Mouse (Mus musculus) kidney, postnatal 0 days (tissue): ENCODE measurements at regions not wholly inside any gene's neighbourhood (a gene's known extent, or its start where the extent isn't known, plus 50 kb on each side); places are given as distances from the start of the nearest gene placed in this dataset.

Source experiments
- ATAC-seq: fragments of 200-750 bp; cut with Nextera tagmentation; replicated peaks from 2 replicates; pipeline ENCODE4 v1.8.0; 2017; ENCODE audit warnings: low read depth, moderate number of reproducible peaks, moderate TSS enrichment, moderate library complexity; ENCODE audit not compliant: low FRiP score
- DNase-seq: peaks from one replicate; pipeline ENCODE4 v3.0.0-alpha.2; 2016; ENCODE audit warnings: low spot score
- H3K27ac ChIP-seq: fragments of 300-500 bp; sonication (generic); 2 replicates; pipeline ENCODE4 v1.5.1; 2014; ENCODE audit warnings: mild to moderate bottlenecking
- H3K27me3 ChIP-seq: fragments of 300-500 bp; sonication (generic); 2 replicates; pipeline ENCODE4 v1.6.1; 2014; ENCODE audit warnings: low read length, mixed read lengths; ENCODE audit not compliant: insufficient read depth
- H3K36me3 ChIP-seq: fragments of 300-500 bp; sonication (generic); 2 replicates; pipeline ENCODE4 v1.6.1; 2014; ENCODE audit warnings: low read length, mixed read lengths; ENCODE audit not compliant: insufficient read depth
- H3K4me1 ChIP-seq: fragments of 300-500 bp; sonication (generic); replicated peaks from 2 replicates; pipeline ENCODE4 v1.6.1; 2014; ENCODE audit warnings: antibody characterized with exemption, low read length, mixed read lengths; ENCODE audit not compliant: insufficient read depth
- H3K4me2 ChIP-seq: fragments of 300-500 bp; sonication (generic); 2 replicates; pipeline ENCODE4 v1.6.1; 2014; ENCODE audit warnings: mild to moderate bottlenecking, low read length, moderate library complexity, mixed read lengths
- H3K4me3 ChIP-seq: fragments of 300-500 bp; sonication (generic); replicated peaks from 2 replicates; pipeline ENCODE4 v1.5.1; 2014; ENCODE audit warnings: low read depth, low read length
- H3K9ac ChIP-seq: fragments of 300-500 bp; sonication (generic); 2 replicates; pipeline ENCODE4 v1.6.1; 2014; ENCODE audit warnings: low read depth, low read length
- H3K9me3 ChIP-seq: fragments of 300-500 bp; sonication (generic); replicated peaks from 2 replicates; pipeline ENCODE4 v1.6.1; 2016; ENCODE audit warnings: low read length, inconsistent platforms, mixed read lengths
- CTCF ChIP-seq: IDR thresholded peaks from 2 replicates; pipeline ENCODE4 v1.5.1; 2016; ENCODE audit warnings: antibody characterized with exemption, low read depth, mild to moderate bottlenecking, moderate library complexity
- WGBS: fragments of 180-500 bp; shearing (Covaris S2); extraction: QIAGEN DNeasy Blood & Tissue Kit; methylation state at CpG from one replicate; pipeline ENCODE4 v1.1.7; 2014; 5-methylcytosine and 5-hydroxymethylcytosine counted together

- DNase-seq (no peak), ATAC-seq (no peak)
- Histone ChIP-seq H3K9ac (no peak overlapping the region), H3K4me1 (peaks cover 9% of the 10 kb centered on the region), H3K9me3 (no peaks in the 10 kb centered on the region), H3K27me3 (no peaks in the 10 kb centered on the region), H3K27ac (no peak overlapping the region), H3K4me3 (no peak overlapping the region), H3K4me2 (no peak overlapping the region), H3K36me3 (no peaks in the 10 kb centered on the region)
- 74% methylated on average over 4 of the region's 4 CpGs for WGBS
- no peak for TF ChIP-seq CTCF
Observed at GRCm38 (mm10) chr9:67153333-67153732, 104.1 kb upstream of the Tpm1 start.

DNA sequence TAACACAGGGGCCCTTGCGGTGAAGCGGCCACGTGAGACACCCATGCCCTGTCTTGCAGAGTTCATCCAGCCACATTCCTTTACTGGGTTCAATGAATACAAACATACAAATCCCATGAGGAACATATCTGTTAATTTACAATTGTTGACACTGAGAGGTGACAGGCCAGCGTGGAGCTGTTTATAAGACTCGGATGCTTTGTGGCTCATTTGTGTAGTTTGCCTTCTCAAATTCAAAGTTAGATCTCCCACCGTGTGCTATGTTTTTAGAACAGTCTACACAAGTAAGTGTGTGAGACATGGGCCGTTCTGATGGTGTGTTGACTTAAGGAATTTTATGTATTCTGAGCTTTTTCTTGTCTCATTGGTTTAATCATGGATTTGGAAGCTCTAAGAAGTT is 98.5 kb upstream of the Tpm1 start:
- Histone ChIP-seq H3K4me3 (no peak overlapping the region), H3K4me1 (peaks cover 5% of the 10 kb centered on the region), H3K27ac (no peak overlapping the region), H3K4me2 (no peak overlapping the region), H3K27me3 (no peaks in the 10 kb centered on the region), H3K9me3 (no peaks in the 10 kb centered on the region), H3K36me3 (no peaks in the 10 kb centered on the region), H3K9ac (no peak overlapping the region)
- DNase-seq (peak; percentile 67), ATAC-seq (no peak)
- no peak for TF ChIP-seq CTCF
- 40% methylated on average over 7 of the region's 7 CpGs for whole genome bisulfite sequencing

GRCm38 (mm10) chr9:67145392-67145791 is 96.2 kb upstream of the Tpm1 start:
- Histone ChIP-seq H3K4me2 (no peak overlapping the region), H3K4me3 (no peak overlapping the region), H3K27me3 (no peaks in the 10 kb centered on the region), H3K4me1 (no peaks in the 10 kb centered on the region), H3K36me3 (no peaks in the 10 kb centered on the region), H3K27ac (no peak overlapping the region), H3K9me3 (no peaks in the 10 kb centered on the region), H3K9ac (no peak overlapping the region)
- 96% methylated on average over 6 of the region's 6 CpGs for WGBS
- ATAC-seq: no peak
- no peak for TF ChIP-seq CTCF
- DNase-seq: no peak

GRCm38 (mm10) chr9:67144511-67144910 is 95.3 kb upstream of the Tpm1 start:
- Histone ChIP-seq H3K4me3 (no peak overlapping the region), H3K9ac (no peak overlapping the region), H3K9me3 (no peaks in the 10 kb centered on the region), H3K4me2 (no peak overlapping the region), H3K4me1 (no peaks in the 10 kb centered on the region), H3K27me3 (no peaks in the 10 kb centered on the region), H3K36me3 (no peaks in the 10 kb centered on the region), H3K27ac (no peak overlapping the region)
- no peak for ATAC-seq
- no peak for DNase-seq
- no peak for TF ChIP-seq CTCF

GRCm38 (mm10) chr9:67140319-67140887 is 91.2 kb upstream of the Tpm1 start:
- no peak overlapping the region for H3K9ac ChIP-seq
- TF ChIP-seq CTCF: no peak
- no peak for ATAC-seq
- no peaks in the 10 kb centered on the region for H3K27me3 ChIP-seq
- H3K36me3 ChIP-seq: no peaks in the 10 kb centered on the region
- H3K27ac ChIP-seq: no peak overlapping the region
- H3K4me3 ChIP-seq: no peak overlapping the region
- 64% methylated on average over 7 of the region's 7 CpGs for WGBS
- H3K4me2 ChIP-seq: no peak overlapping the region
- peaks cover 13% of the 10 kb centered on the region for H3K4me1 ChIP-seq
- H3K9me3 ChIP-seq: no peaks in the 10 kb centered on the region
- peak; percentile 20 for DNase-seq

DNA sequence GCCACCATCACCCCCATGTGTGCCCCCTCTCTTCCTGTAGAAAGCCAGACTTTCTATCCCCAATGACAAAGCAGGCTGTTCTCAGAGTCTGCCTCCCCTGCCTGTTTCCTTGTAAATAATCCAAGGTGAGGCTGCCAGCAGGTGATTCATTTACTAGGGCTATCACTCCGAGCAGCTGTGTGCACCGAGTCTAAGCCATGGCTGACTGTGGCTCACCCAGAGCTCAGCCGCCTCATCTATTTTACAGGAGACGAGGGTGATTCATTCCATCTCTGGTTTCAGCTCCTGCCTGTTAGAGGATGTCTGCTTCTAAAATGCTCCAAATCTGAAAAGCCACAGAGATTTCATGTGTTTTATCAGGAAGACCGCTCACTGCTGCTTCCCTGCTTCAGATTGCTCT is 88.5 kb upstream of the Tpm1 start:
- Histone ChIP-seq H3K9ac (no peak overlapping the region), H3K9me3 (no peaks in the 10 kb centered on the region), H3K4me3 (no peak overlapping the region), H3K36me3 (no peaks in the 10 kb centered on the region), H3K4me1 (peaks cover 13% of the 10 kb centered on the region), H3K27ac (peak overlapping the region; percentile 72; the same call in 1 of the 2 replicates), H3K4me2 (no peak overlapping the region), H3K27me3 (no peaks in the 10 kb centered on the region)
- DNase-seq: peak; percentile 55
- 28% methylated on average over 5 of the region's 5 CpGs for WGBS
- TF ChIP-seq CTCF: no peak
- ATAC-seq: peak; percentile 52; the same call in 1 of the 2 replicates

- Histone ChIP-seq H3K4me3 (no peak overlapping the region), H3K4me1 (peaks cover 13% of the 10 kb centered on the region), H3K36me3 (no peaks in the 10 kb centered on the region), H3K9ac (0 out of 2 replicates have a peak overlapping the region, but pooled peaks have one; percentile 8), H3K27me3 (no peaks in the 10 kb centered on the region), H3K9me3 (no peaks in the 10 kb centered on the region), H3K27ac (peak overlapping the region; percentile 72; the same call in 1 of the 2 replicates), H3K4me2 (no peak overlapping the region)
- WGBS: 27% methylated on average over 4 of the region's 4 CpGs
- DNase-seq (peak; percentile 29), ATAC-seq (no peak)
- TF ChIP-seq CTCF: no peak
Observed at GRCm38 (mm10) chr9:67137141-67137540, 87.9 kb upstream of the Tpm1 start.
